Mouse (Mus musculus): ENCODE results near the gene Itga2b. TPM values are rescaled to one million over a fixed set of nuclear protein-coding genes. Genes with fewer than 3 reads are reported as not detected.
A peak's percentile ranks its signal among the peaks of the same experiment; 100 is the strongest.
"Not testable (repeated sequence)": the region's sequence is repeated elsewhere in the genome, so short reads cannot be mapped to it uniquely, and the experiment has no call there.

Gene Itga2b
- polyA plus RNA-seq, 1 experiment, result 4.1 TPM

- Histone ChIP-seq H3K4me1 (ENCODE audit: control insufficient read depth, insufficient read depth, low read length) (no peaks in the 10 kb centered on the region), H3K27ac (ENCODE audit: insufficient read depth, low read length) (no peak overlapping the region), H3K4me3 (ENCODE audit: insufficient read depth, low read length) (no peak overlapping the region)
- TF ChIP-seq CTCF (IDR thresholded peaks at IDR 0.05; ENCODE audit: extremely low read depth, insufficient read depth, low read length) (no peak), POLR2A (IDR thresholded peaks at IDR 0.05; ENCODE audit: extremely low read depth, insufficient read depth, low read length) (no peak)
These were observed 44.2 kb downstream of the Itga2b start for GRCm38 (mm10) chr11:102425555-102426316.

- H3K4me1 ChIP-seq (ENCODE audit: control insufficient read depth, insufficient read depth, low read length), result no peaks in the 10 kb centered on the region
These were observed 45.3 kb downstream of the Itga2b start for GRCm38 (mm10) chr11:102424666-102425065.

GRCm38 (mm10) chr11:102421559-102421958 lies 48.4 kb downstream of the Itga2b start:
- H3K27ac ChIP-seq (ENCODE audit: insufficient read depth, low read length), result no peak overlapping the region
- TF ChIP-seq POLR2A (IDR thresholded peaks at IDR 0.05; ENCODE audit: extremely low read depth, insufficient read depth, low read length), result no peak
- no peak for TF ChIP-seq CTCF (IDR thresholded peaks at IDR 0.05; ENCODE audit: extremely low read depth, insufficient read depth, low read length)
- no peak overlapping the region for H3K4me3 ChIP-seq (ENCODE audit: insufficient read depth, low read length)
- no peaks in the 10 kb centered on the region for H3K4me1 ChIP-seq (ENCODE audit: control insufficient read depth, insufficient read depth, low read length)

More at GRCm38 (mm10) chr11:102424666-102425065, 45.3 kb downstream of the Itga2b start:
- Histone ChIP-seq H3K27ac (ENCODE audit: insufficient read depth, low read length) (no peak overlapping the region), H3K4me3 (ENCODE audit: insufficient read depth, low read length) (no peak overlapping the region)
- TF ChIP-seq POLR2A (IDR thresholded peaks at IDR 0.05; ENCODE audit: extremely low read depth, insufficient read depth, low read length), result no peak
- TF ChIP-seq CTCF (IDR thresholded peaks at IDR 0.05; ENCODE audit: extremely low read depth, insufficient read depth, low read length), result no peak

GRCm38 (mm10) chr11:102418887-102419286 lies 51.0 kb downstream of the Itga2b start:
- no peak overlapping the region for H3K4me3 ChIP-seq (ENCODE audit: insufficient read depth, low read length)
- no peaks in the 10 kb centered on the region for H3K4me1 ChIP-seq (ENCODE audit: control insufficient read depth, insufficient read depth, low read length)
- no peak for TF ChIP-seq CTCF (IDR thresholded peaks at IDR 0.05; ENCODE audit: extremely low read depth, insufficient read depth, low read length)
- no peak for TF ChIP-seq POLR2A (IDR thresholded peaks at IDR 0.05; ENCODE audit: extremely low read depth, insufficient read depth, low read length)
- no peak overlapping the region for H3K27ac ChIP-seq (ENCODE audit: insufficient read depth, low read length)

- Histone ChIP-seq H3K4me3 (ENCODE audit: insufficient read depth, low read length) (no peak overlapping the region), H3K4me1 (ENCODE audit: control insufficient read depth, insufficient read depth, low read length) (no peaks in the 10 kb centered on the region), H3K27ac (ENCODE audit: insufficient read depth, low read length) (no peak overlapping the region)
- TF ChIP-seq POLR2A (IDR thresholded peaks at IDR 0.05; ENCODE audit: extremely low read depth, insufficient read depth, low read length) (no peak), CTCF (IDR thresholded peaks at IDR 0.05; ENCODE audit: extremely low read depth, insufficient read depth, low read length) (no peak)
These were observed 52.8 kb downstream of the Itga2b start for GRCm38 (mm10) chr11:102417160-102417559.

GRCm38 (mm10) chr11:102415034-102415802 lies 54.7 kb downstream of the Itga2b start:
- Histone ChIP-seq H3K4me3 (ENCODE audit: insufficient read depth, low read length) (no peak overlapping the region), H3K27ac (ENCODE audit: insufficient read depth, low read length) (no peak overlapping the region), H3K4me1 (ENCODE audit: control insufficient read depth, insufficient read depth, low read length) (no peaks in the 10 kb centered on the region)
- no peak for TF ChIP-seq POLR2A (IDR thresholded peaks at IDR 0.05; ENCODE audit: extremely low read depth, insufficient read depth, low read length)
- no peak for TF ChIP-seq CTCF (IDR thresholded peaks at IDR 0.05; ENCODE audit: extremely low read depth, insufficient read depth, low read length)

GRCm38 (mm10) chr11:102413059-102413458 lies 56.9 kb downstream of the Itga2b start:
- no peak overlapping the region for H3K4me3 ChIP-seq (ENCODE audit: insufficient read depth, low read length)
- H3K27ac ChIP-seq (ENCODE audit: insufficient read depth, low read length), result no peak overlapping the region
- H3K4me1 ChIP-seq (ENCODE audit: control insufficient read depth, insufficient read depth, low read length), result no peaks in the 10 kb centered on the region
- TF ChIP-seq POLR2A (IDR thresholded peaks at IDR 0.05; ENCODE audit: extremely low read depth, insufficient read depth, low read length), result no peak
- TF ChIP-seq CTCF (IDR thresholded peaks at IDR 0.05; ENCODE audit: extremely low read depth, insufficient read depth, low read length), result no peak

- TF ChIP-seq CTCF (IDR thresholded peaks at IDR 0.05; ENCODE audit: extremely low read depth, insufficient read depth, low read length) (peak; percentile 96), POLR2A (IDR thresholded peaks at IDR 0.05; ENCODE audit: extremely low read depth, insufficient read depth, low read length) (no peak)
- H3K4me1 ChIP-seq (ENCODE audit: control insufficient read depth, insufficient read depth, low read length), result no peaks in the 10 kb centered on the region
- H3K27ac ChIP-seq (ENCODE audit: insufficient read depth, low read length), result no peak overlapping the region
- no peak overlapping the region for H3K4me3 ChIP-seq (ENCODE audit: insufficient read depth, low read length)
These were observed 58.2 kb downstream of the Itga2b start for GRCm38 (mm10) chr11:102411704-102412103.

- no peaks in the 10 kb centered on the region for H3K4me1 ChIP-seq (ENCODE audit: control insufficient read depth, insufficient read depth, low read length)
- TF ChIP-seq POLR2A (IDR thresholded peaks at IDR 0.05; ENCODE audit: extremely low read depth, insufficient read depth, low read length), result no peak
- H3K27ac ChIP-seq (ENCODE audit: insufficient read depth, low read length), result no peak overlapping the region
- no peak overlapping the region for H3K4me3 ChIP-seq (ENCODE audit: insufficient read depth, low read length)
These were observed 58.9 kb downstream of the Itga2b start for GRCm38 (mm10) chr11:102411061-102411460.

- H3K27ac ChIP-seq (ENCODE audit: insufficient read depth, low read length); H3K4me1 ChIP-seq (ENCODE audit: control insufficient read depth, insufficient read depth, low read length); H3K4me3 ChIP-seq (ENCODE audit: insufficient read depth, low read length): not testable (repeated sequence)
These were observed 59.6 kb downstream of the Itga2b start for GRCm38 (mm10) chr11:102410345-102410744.
